Mouse (Mus musculus) embryo, embryonic 9.5 days (tissue): Measurements from ENCODE around the gene Slc34a1.

Source experiments
- DNase-seq: peaks from one replicate; pipeline ENCODE4 v3.0.0-alpha.2; 2017; ENCODE audit errors: extremely low spot score

Slc34a1 gene

DNA sequence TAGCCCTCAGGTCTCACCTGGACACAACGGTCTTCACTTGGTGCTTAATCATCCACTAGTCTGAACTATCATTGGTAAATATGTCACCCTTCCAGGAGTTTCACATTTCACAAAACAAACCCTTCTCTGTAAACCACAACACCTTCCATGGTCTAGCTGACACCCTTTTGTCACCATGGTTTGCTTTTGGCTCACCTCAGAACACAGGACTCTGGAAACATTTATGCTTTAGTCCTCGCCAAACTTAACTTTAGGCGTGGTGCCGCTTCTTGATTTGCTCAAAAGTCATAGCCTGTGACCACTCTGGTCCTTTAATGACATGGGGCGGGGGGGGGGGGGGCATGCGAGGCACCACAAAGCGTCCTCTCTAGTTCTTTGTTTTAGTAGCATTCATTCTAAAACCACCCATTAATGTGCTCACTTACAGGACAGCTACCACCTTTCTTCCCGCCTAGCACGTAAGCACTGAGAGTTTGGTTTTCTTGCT is 45.9 kb downstream of the Slc34a1 start:
- no peak for DNase-seq

DNA sequence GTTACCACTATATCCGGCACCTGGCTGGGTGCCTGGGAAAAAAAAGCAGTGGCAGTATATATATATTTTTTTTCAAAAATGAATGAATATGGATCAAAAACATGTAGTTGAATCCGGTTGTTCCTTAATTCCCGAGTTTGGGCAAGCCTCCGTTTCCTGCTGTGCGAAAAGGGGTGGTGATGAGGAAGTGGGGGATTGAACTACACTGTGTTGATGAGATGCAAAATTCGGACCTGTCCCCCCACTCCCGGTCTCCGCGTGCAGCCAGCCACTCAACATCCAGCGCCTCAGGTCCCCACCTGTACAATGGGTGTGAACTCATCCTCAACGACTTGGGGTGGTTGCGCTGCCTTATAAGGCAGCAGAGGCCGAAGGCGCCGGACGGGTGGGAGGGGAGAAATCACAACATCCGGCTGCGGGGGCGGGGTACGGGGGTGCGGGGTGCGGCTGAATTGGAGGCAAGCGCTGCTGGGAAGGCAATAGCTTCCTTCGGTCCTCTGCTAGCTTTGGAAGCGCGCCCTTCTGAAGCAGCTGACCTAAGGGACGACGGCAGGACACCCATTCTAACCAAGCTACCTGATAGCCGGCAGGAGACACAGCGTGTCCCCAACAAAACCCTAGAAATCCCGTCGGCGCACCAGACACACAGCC is 46.4 kb downstream of the Slc34a1 start:
- DNase-seq: no peak

DNA sequence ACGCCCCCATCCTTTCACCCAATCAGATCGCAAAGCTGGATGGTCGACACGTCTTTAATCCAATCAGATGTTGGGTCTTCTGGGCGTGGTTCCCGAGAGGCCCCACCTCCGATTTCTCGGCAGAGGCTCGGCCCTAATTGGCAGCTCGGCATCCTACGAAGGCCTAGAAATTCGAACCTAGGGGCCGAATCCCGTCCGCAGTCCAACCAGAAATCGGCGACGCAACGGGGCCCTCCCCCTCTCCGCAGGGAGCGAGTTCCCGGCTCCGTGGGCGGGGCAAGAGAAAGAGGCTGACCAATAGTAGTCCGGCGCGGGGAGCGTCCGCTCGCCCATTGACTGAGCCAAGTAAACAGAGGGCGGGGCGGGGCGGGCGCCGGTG is 46.9 kb downstream of the Slc34a1 start, which contains the start of gene Grk6:
Grk6 (plus strand) TSS at position 136 of the 379 bp plus-strand sequence.
- DNase-seq: peak; percentile 98

DNA sequence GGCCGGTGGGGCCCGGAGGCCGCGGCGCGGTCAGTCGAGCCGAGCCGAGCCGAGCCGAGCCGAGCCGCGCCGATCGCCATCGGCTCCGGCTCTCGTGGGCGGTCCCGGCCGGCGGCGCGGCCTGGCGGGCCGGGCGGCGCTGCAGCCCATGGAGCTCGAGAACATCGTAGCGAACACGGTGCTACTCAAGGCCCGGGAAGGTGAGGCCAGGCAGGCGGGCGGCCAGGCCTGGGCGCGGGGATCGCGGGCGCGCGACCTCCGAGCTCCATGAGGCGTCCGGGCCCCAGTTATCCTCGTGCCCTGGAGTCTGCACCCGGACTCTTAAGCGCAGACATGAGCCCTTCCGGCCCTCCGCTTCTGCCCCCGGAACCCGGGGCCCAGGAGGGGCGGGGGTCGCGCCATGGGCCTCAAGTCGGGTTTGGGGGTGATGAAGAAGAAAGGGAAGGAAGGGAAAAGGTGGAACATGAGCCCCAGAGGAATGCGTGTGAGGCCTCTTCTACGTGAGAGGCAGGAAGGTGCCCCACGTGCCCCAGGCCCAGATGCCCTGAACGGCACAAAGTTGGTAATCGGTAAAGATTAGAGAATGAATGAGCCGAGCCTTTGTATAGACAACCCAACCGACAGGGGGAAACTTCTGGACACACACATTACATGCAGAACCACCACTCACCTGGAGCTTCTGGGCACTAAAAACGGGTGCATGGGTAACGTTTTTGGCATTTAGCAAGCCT is 47.5 kb downstream of the Slc34a1 start:
- peak; percentile 67 for DNase-seq

DNA sequence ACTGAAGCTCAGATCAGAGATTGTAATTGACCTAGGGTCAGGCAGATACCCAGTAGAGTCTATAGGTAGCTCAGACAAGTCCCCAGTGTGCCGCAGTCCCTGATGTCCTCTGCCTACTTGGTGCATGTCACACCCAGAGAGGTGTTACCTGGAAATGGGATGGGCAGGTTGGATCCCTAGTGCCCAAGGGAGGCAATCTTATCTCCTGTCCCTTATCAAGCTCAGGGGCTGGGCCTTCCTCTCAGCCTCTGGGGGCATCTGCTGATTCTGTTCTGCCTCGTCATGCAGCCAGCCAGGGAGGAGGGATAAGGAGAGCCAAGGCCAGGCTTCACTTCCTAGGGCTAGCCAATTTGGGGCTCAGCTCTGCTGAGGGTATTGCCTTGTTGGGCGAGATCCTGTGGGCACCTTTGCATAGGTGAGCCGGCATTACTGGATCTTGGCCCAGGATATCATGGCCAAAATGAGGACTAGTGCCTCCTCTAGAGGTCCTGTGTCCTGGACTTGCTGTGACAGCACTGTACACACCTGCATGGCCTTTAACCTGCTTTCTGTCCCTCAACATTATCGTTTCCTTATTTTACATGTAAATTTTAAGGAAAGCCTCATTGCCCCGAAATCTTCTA is 48.6 kb downstream of the Slc34a1 start:
- no peak for DNase-seq

DNA sequence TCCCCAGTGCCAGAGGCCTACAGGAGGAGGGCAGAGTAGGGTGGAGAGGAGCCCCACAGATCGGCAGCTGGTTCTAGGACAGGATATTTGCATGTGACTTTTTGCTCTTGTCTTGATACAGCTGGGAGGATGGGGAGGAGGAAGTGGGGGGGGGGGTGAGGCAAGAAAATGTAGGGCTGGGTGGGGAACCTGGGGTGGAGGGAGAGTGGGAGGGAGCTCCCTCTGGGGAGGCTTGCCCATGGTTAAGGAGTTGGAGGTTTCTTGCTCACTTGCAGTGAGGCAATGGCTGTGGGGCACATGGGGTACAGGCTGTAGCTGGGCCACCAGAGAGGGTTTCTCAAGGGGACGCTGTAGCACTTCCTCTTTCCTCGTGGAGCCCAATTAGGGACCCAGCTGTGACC is 49.6 kb downstream of the Slc34a1 start:
- DNase-seq: no peak

DNA sequence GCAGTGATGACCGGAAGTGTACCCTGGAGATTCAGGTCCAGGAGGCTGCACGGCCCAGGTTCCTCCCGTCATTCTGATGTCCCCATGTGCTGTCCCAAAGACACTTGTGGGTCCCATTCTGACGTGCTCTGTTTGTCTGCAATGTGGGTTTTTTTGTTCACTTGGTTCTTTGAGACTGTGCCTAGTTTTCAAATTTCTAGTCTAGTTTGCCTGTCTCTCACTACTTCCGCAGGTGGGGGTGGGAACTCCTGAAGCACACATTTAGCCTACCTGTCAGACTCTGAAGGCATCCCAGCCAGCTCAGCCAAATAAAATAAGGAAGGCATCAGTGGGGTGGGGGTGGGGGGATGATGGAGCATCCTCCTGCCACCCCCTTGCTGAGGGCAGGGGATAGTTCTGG is 50.1 kb downstream of the Slc34a1 start:
- DNase-seq: no peak

DNA sequence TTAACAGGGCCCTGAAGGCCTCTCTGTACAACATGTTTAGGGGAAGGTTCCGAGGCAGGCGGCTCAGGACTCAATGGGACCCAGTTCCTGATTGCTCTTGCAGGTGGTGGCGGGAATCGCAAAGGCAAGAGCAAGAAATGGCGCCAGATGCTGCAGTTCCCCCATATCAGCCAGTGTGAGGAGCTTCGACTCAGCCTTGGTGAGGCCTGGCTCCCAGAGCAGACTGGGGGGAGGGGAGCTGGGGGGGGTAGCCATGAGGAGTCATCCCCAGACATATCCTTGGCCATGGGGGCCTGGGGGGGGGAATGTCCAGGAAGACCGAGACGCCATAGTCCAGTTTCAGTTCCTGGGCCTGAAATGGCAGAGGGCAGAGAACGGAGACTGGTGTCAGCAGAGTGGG is 51.2 kb downstream of the Slc34a1 start:
- no peak for DNase-seq

DNA sequence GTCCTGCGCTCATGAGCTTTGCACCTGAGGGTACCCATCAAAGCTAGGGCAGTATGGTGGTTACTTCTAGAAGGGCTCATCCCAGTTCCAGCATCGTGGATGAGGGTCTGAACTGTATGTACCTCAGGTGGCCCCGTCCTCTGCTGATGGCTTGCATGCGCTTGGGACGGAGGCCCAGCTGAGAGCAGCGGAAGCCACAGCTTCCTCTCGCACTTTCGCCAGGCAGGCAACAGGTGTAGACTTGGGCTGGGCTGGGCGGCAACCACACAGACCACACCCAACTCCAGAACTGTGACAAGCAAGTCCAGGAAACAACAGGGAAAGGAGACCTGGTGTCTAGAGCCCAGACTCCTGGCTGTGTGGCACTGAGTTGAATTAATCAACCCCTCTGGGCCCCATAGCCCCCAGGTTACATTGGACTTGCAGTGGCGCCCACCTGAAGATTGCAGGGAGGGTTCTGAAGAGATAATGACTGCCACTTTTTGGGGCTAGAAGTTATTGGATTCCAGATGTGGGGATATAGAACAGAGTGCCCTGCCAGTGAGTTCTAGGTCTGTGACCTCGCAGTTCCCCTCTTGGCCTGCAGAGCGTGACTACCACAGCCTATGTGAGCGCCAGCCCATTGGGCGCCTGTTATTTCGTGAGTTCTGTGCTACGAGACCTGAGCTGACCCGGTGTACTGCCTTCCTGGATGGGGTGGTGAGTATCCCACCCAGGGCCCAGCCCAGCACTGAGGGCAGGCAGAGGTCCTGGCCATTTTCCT is 51.9 kb downstream of the Slc34a1 start:
- no peak for DNase-seq

DNA sequence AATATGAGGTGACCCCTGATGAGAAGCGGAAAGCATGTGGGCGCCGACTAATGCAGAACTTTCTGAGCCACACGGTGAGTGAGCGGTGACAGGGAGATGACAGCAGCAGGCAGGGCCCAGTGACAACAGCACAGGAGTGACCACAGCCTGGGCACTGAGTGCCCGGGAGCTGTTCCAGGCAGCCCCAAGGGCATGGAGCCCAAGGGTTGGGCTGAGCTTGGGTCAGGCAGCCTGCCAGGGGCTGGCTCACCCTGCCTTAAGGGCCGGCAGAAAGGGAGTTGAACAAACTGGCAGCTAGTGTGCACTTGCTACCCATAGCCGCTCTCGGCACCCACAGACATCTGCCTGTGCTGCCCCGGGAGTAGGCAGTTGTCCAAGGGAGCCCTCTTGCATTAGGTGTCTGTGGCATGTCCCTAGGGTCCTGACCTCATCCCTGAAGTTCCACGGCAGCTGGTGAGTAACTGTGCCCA is 52.6 kb downstream of the Slc34a1 start:
- DNase-seq: no peak

DNA sequence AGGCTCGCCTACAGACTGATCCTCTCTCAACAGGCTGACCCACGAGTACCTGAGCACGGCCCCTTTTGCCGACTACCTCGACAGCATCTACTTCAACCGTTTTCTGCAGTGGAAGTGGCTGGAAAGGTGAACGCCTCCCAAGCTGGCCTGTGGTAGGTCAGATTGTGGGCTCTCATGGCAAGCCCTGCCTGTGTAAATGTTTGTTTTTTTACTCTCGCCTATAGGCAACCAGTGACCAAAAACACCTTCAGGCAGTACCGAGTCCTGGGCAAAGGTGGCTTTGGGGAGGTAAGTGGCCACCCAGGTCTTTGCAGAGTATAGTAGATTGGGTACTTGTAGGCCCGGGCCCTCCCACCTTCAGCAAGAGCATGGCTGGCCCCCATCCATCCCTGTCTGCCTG is 53.3 kb downstream of the Slc34a1 start:
- DNase-seq: no peak

DNA sequence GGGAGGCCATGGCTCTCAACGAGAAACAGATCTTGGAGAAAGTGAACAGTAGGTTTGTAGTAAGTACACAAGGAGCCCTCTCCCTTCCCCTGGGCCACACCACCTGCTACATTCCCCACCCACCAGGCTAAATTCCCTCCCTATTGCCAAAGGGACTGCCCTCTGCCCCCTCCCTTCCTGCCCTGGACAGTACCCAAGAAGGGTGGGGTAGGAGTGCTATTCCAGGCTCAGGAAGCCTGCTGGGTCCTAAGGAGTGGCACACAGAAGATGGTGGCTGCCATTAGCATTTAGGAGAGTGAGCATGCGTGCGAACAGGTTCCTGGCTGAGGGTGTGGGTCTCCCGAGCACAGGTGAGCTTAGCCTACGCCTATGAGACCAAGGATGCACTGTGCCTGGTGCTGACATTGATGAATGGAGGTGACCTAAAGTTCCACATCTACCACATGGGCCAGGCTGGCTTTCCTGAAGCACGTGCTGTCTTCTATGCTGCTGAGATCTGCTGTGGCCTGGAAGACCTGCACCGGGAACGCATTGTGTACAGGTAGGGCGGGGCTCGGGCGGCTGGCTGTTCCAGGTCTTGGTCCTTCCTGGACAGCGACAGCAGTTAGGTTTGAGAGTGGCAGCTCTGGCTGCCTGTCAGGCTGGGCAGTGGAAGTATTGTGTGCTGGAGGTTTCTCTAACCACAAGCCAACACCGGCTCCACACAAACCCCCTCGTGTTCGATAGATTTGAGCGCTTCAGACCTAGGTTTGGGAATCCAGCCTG is 54.0 kb downstream of the Slc34a1 start:
- DNase-seq: no peak

DNA sequence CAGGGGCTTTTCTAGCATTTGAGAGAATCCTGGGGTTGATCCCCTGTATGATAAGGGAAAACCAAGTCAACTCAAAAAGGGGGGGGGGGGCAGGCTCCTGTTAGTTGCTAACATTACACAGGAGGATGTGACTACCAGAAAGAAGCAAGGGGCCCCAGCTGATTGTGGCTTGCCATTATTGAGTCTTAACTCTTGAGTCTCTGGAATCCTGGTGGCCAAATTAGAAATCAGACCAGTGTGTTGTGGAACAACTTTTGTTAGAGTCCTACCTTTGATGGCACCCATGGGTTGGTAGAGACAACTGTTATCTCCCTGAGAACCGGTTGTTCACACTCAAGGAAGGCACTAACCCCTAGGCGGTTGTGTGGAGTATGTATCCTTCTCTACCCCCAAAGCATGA is 65.0 kb downstream of the Slc34a1 start:
- DNase-seq: no peak

DNA sequence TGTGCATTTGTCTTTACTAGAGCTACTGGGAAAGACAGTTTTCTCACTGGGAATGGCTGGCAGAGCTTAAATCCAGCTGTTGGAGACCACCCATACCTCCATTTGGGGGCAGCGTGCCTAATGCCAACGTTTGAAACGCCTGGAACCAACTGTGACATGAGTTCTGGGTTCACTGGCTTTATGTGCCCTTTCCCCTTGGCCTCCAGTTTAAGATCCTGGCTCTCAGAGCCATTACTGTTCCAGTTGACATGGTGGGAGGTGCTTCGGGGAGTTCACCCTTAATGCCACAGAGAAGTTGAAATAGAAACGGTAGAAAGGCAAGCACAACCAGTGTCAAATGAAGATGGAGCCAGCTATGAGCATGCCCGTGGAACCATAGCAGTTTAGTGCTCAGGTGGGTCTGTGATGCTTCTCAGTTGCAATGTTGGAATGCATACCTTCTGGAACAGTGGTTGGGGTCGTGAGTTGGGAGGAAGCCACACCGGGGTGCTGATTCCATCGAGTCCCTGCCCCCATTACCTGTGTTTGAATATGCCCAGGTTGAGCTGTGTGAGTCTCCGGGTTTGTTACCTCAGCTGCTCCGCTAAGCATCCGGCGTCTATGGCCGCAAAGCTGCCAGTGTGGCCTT is 65.5 kb downstream of the Slc34a1 start:
- DNase-seq: peak; percentile 31

DNA sequence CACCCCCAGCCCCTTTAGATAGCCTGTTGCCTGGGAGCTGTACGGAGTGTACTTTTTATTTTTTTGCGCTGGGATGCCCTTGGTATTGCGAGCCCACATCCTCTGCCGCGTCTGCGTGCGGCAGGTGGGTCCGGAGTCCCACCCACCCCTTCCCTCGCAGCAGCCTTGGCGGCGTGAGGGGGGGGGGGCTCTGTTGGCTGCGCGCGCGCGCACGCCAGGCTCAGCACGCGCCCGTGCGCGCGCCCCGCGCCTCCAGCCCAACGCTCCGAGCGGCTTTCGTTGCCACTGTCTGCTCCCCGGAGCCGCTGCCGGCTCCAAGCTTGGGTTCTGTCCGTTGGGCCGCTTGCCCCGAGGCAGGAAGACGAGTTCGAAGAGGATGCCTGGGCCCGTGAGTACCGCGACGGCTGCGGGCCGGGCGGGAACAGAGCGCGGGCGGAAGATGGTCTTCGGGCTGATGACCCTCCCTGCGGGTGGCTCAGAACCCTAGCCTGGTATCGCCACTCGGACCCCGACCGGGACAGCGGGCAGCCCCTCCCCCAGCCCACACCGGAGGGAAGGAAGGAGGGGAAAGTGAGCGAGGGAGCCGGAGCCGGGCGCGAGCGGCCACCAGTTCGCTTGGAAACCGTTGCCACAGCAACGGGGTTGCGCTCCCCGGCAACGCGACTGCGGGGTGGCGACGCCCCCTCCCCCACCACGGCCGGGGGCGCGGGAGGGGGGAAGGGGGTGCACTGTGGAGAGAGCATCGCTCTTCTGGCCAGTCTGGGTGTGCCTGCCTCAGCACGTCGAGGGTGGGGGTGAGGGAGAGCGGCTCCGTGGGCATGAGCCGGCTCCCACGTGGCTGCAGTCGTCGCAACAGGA is 66.3 kb downstream of the Slc34a1 start, which contains the start of gene Prr7:
Prr7 (plus strand) TSS at position 241 of the 858 bp plus-strand sequence.
- peak; percentile 88 for DNase-seq

DNA sequence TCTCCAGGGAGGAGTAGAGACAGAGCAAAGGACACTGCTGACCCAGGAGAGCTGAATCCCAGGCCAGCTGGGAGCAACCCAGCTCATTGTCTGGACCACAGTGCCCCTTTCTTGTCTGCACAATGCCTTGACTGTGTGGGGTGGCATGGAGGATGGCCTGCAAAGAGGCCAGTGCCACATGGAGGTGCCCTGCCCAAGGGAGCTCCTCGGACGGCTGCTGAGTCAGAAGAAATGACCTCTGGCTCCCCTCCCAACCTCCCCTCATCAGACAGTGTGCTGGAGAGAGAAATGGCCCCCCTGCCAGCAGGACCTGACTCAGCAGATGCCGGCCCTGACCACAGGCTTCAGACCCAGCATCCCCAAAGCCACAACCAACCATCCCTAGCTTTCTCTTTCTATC is 67.2 kb downstream of the Slc34a1 start:
- no peak for DNase-seq
